Mouse (Mus musculus) Patski (cell line): ENCODE measurements around the gene Tfr2. TPM values are rescaled to one million over a fixed set of nuclear protein-coding genes. Genes with fewer than 3 reads are reported as not detected.

Source experiments
- ATAC-seq: fragments of 100-300 bp; one replicate; pipeline ENCODE4 v1.8.0; 2021
- CTCF ChIA-PET: fragments of 350-600 bp; sonication (Branson Sonifier 250); formaldehyde crosslinking; loops from one replicate; lab custom pipeline; 2022; ENCODE audit warnings: inconsistent platforms; lab: Charles Lee
- POLR2A ChIA-PET: fragments of 350-600 bp; sonication (Branson Sonifier 250); formaldehyde crosslinking; loops from one replicate; lab custom pipeline; 2022; ENCODE audit warnings: antibody characterized with exemption, inconsistent platforms; lab: Charles Lee
- DNase-seq: peaks from one replicate; pipeline ENCODE4 v3.0.0-alpha.2; 2011; ENCODE audit warnings: low read depth, low spot score
- H3K27me3 ChIP-seq: fragments of 371-371 bp; one replicate; pipeline ENCODE4 v1.5.1; 2021
- CTCF ChIP-seq: fragments of 100-300 bp; IDR thresholded peaks from one replicate; pipeline ENCODE4 v1.5.1; 2021
- in situ Hi-C: fragments of 300-500 bp; cut with MboI; formaldehyde crosslinking; loops from 3 replicates; pipeline ENCODE4 v1.11.1; 2018; ENCODE audit warnings: low pct_unique_long_range_greater_than_20kb, mixed read lengths
- polyA plus RNA-seq: library from polyadenylated mRNA; unstranded; gene quantifications from one replicate; pipeline ENCODE4 v1.2.3, GENCODE M21; 2021

Tfr2 gene
- polyA plus RNA-seq, 1 experiment from 2014 or later = not detected

GRCm38 (mm10) chr5:137598100-137598826 lies 28.6 kb downstream of the Tfr2 start:
- ChIA-PET CTCF (interaction anchor here (0.9 kb wide), 1 partner anchor 54 kb away, joined by 3 read pairs; no protein-coding TSS in a partner anchor), POLR2A (interaction anchor here (1.0 kb wide), 1 partner anchor 67 kb away, joined by 5 read pairs; no protein-coding TSS in a partner anchor)
- H3K27me3 ChIP-seq = no peaks in the 10 kb centered on the region
- TF ChIP-seq CTCF = no peak
- in situ Hi-C loops = no loop called here
- DNase-seq = no peak
- ATAC-seq = no peak

- CTCF ChIA-PET = interaction anchor here (0.7 to 1.8 kb wide), 5 partner anchors 50 to 98 kb away, joined by 3 to 5 read pairs (median 4); partner anchors contain the start of gene Pop7
- in situ Hi-C loops = no loop called here
Measured at GRCm38 (mm10) chr5:137599600-137599999, 30.0 kb downstream of the Tfr2 start.

GRCm38 (mm10) chr5:137600281-137600618 lies 30.6 kb downstream of the Tfr2 start:
- in situ Hi-C loops = loop anchor here (5.0 kb wide), 2 partner anchors 52 to 68 kb away; partner anchors contain the start of genes Epo and Gnb2
- TF ChIP-seq CTCF = no peak
- DNase-seq (no peak), ATAC-seq (peak; percentile 36)
- ChIA-PET POLR2A (interaction anchor here (0.6 to 2.3 kb wide), 7 partner anchors 9 to 111 kb away, joined by 3 to 8 read pairs (median 4); partner anchors contain the start of genes Epo, Pcolce and Pop7), CTCF (interaction anchor here (0.6 to 1.8 kb wide), 6 partner anchors 50 to 1720 kb away, joined by 3 to 5 read pairs (median 4); partner anchors contain the start of gene Pop7)
- H3K27me3 ChIP-seq = no peaks in the 10 kb centered on the region

More at GRCm38 (mm10) chr5:137599600-137599999, 30.0 kb downstream of the Tfr2 start:
- TF ChIP-seq CTCF = no peak
- DNase-seq (no peak), ATAC-seq (no peak)
- POLR2A ChIA-PET = interaction anchor here (0.5 to 2.3 kb wide), 6 partner anchors 10 to 497 kb away, joined by 3 to 8 read pairs (median 6); partner anchors contain the start of genes Epo and Pcolce
- H3K27me3 ChIP-seq = no peaks in the 10 kb centered on the region

GRCm38 (mm10) chr5:137600619-137601364 lies 31.2 kb downstream of the Tfr2 start, which contains the start of gene Mospd3:
Mospd3 (minus strand) TSS chr5:137601058.
- ChIA-PET POLR2A (interaction anchor here (0.9 to 2.3 kb wide), 7 partner anchors 9 to 98 kb away, joined by 3 to 8 read pairs (median 4); partner anchors contain the start of genes Epo, Pcolce and Pop7), CTCF (interaction anchor here (0.6 to 1.8 kb wide), 4 partner anchors 49 to 1720 kb away, joined by 3 to 5 read pairs (median 4); partner anchors contain the start of gene Pop7)
- no peak for TF ChIP-seq CTCF
- in situ Hi-C loops = loop anchor here (5.0 kb wide), 2 partner anchors 52 to 68 kb away; partner anchors contain the start of genes Epo and Gnb2
- peak; percentile 89 for ATAC-seq
- peak; percentile 95 for DNase-seq
- H3K27me3 ChIP-seq = no peaks in the 10 kb centered on the region

- in situ Hi-C loops = loop anchor here (5.0 kb wide), 2 partner anchors 51 to 69 kb away; partner anchors contain the start of genes Epo and Gnb2
- ChIA-PET CTCF (no interaction called here), POLR2A (interaction anchor here (0.9 to 2.3 kb wide), 3 partner anchors 10 to 70 kb away, joined by 4 to 8 read pairs (median 5); partner anchors contain the start of gene Epo)
- no peak for ATAC-seq
- no peak for DNase-seq
- H3K27me3 ChIP-seq = no peaks in the 10 kb centered on the region
- no peak for TF ChIP-seq CTCF
Measured at GRCm38 (mm10) chr5:137601365-137601729, 31.7 kb downstream of the Tfr2 start.

GRCm38 (mm10) chr5:137607860-137608653 lies 38.4 kb downstream of the Tfr2 start:
- TF ChIP-seq CTCF = no peak
- no peak for DNase-seq
- ATAC-seq = no peak
- in situ Hi-C loops = no loop called here
- no peaks in the 10 kb centered on the region for H3K27me3 ChIP-seq
- CTCF ChIA-PET = no interaction called here
- POLR2A ChIA-PET = interaction anchor here (1.2 kb wide), 1 partner anchor 106 kb away, joined by 3 read pairs; the partner anchor contains the start of gene Pop7

- ChIA-PET POLR2A (interaction anchor here (0.6 to 1.2 kb wide), 5 partner anchors 9 to 140 kb away, joined by 3 to 6 read pairs (median 3); partner anchors contain the start of gene Pop7), CTCF (interaction anchor here (1.0 to 1.1 kb wide), 2 partner anchors 43 to 106 kb away, joined by 3 to 5 read pairs; partner anchors contain the start of gene Pop7)
- no peaks in the 10 kb centered on the region for H3K27me3 ChIP-seq
- no peak for TF ChIP-seq CTCF
- in situ Hi-C loops = no loop called here
- DNase-seq (no peak), ATAC-seq (no peak)
Measured at GRCm38 (mm10) chr5:137608654-137609190, 39.1 kb downstream of the Tfr2 start.

- ATAC-seq = no peak
- no peak for TF ChIP-seq CTCF
- H3K27me3 ChIP-seq = no peaks in the 10 kb centered on the region
- in situ Hi-C loops = no loop called here
- ChIA-PET POLR2A (interaction anchor here (0.6 to 1.2 kb wide), 6 partner anchors 10 to 139 kb away, joined by 3 to 6 read pairs (median 3); partner anchors contain the start of gene Pop7), CTCF (interaction anchor here (1.0 to 1.1 kb wide), 2 partner anchors 43 to 107 kb away, joined by 3 to 5 read pairs; partner anchors contain the start of gene Pop7)
- no peak for DNase-seq
Measured at GRCm38 (mm10) chr5:137609292-137609691, 39.7 kb downstream of the Tfr2 start.
